Mouse (Mus musculus): Measurements from ENCODE around the gene Glis3.

- TF ChIP-seq MAFK (IDR thresholded peaks at IDR 0.05; ENCODE audit: insufficient read depth, low read depth, low read length): no peak
- TF ChIP-seq HCFC1 (IDR thresholded peaks at IDR 0.05; ENCODE audit: borderline replicate concordance, insufficient read depth, low read length): no peak
- TF ChIP-seq ZNF384 (IDR thresholded peaks at IDR 0.05; ENCODE audit: low read depth, low read length): no peak
- peak; percentile 73; the same call in 1 of the 2 replicates for TF ChIP-seq ZC3H11A (IDR thresholded peaks at IDR 0.05; ENCODE audit: borderline replicate concordance, low read depth, low read length)
- no peak for TF ChIP-seq CHD2 (IDR thresholded peaks at IDR 0.05; ENCODE audit: low read depth, low read length)
Observed at GRCm38 (mm10) chr19:28726161-28726880, 46.4 kb upstream of the Glis3 start.

Data from ES-E14 (cell line).